Mouse (Mus musculus): ENCODE data around the gene Gm45716.

GRCm38 (mm10) chr11:90252366-90252765 is 64.9 kb downstream of the Gm45716 start:
- TF ChIP-seq CTCF (IDR thresholded peaks at IDR 0.05; ENCODE audit: extremely low read depth, insufficient read depth, insufficient read length, insufficient replicate concordance) (no peak), POLR2A (IDR thresholded peaks at IDR 0.05; ENCODE audit: low read depth, low read length) (no peak)

Measured in spleen, adult 2 months (tissue).